Mouse (Mus musculus) mature B cell (primary cell): ENCODE results near the gene Nos1.

Experiments
- in situ Hi-C: fragments of 300-500 bp; cut with MboI; formaldehyde crosslinking; loops from 2 replicates; pipeline ENCODE4 v1.14.3; 2019

Nos1 gene

DNA sequence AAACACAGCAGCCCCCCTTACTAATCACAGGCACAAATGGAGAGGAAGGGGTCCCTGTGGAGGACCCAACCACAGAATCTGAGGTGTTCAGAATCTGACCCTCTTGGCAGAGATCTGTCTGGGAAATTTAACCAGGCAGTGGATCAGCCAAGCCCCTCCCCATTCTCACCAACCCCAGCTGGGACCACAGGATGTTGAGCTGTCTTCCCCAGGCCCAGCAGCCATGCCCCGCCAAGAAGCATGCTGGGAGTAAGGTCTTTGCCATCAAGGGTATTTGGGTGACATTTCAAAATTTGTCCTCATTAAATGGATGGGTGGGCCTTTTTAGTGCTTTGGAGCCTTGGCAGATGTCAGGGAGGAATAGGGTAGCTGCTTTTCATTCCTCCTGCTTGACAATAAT lies 173.6 kb downstream of the Nos1 start:
- in situ Hi-C loops = no loop called here

DNA sequence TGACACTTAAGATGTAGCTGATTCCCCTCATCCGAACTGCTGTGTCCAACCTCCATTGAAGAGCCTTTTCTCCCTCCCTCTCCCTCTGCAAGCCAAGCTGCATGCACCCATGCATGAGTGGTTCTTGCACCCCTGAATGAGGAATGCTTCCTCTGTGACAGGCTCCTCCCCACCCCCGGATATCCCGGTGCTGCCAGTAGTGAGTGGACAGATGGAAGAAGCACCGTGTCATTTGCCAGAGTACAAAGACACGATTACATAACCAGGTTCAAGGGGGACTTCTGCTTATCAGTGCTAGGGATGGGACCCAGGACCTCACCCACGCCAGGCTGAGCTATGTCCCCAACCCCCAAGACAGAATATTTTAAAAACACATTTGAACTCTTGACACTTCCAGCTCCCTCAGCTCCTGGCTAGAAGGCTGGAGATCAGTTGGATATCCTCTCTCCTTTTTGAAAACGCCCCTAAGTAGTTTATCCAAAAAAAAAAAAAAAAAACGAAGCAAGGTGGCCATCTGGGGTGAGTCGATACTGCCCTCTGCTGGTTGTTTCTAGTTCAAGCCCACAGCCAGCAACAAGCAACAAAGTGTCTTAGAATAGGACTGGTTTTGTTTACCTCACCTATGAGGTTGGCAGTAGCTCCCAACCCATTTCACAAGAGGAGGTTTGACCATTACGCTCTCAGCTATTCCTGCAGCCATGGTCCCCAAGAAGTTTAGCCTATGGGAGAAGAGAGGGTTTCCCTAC lies 175.0 kb downstream of the Nos1 start:
- in situ Hi-C loops = no loop called here

DNA sequence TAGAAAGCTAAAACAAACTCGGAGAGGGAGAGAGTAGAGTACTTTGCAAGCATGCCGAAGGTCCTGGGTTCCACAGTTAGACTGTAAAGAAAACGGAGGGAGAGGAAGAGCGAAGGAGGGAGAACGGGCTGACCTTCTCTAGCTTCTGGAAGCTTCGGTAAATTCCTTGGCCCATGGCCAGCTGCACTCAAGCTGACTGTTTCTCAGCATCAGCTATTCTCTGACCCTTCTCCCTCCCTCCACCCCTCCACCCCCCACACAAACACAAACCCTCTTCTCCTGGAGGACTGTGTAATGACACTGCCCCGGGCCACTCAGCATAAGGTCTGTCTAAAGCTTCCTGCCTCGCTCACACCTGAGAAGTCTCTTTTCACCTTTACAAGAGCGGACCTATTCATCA lies 183.9 kb downstream of the Nos1 start:
- in situ Hi-C loops = no loop called here

DNA sequence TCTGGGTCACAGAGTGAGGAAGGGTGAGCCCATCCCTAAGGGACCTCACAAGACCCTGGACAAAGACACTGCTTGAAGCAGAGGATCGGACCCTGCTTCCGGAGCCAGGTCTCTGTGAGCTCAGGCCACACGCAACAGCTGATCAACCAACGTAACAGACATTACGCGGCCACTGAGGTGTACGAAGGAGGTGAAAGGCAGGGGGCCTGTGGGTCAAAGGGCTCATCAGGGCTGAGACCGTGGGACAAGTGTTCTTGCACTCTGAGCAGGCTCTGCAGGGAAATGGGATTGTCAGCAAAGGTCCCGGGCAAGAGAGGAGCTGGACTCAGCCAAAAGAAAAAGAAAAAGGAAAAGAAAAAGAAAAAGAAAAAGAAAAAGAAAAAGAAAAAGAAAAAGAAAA lies 186.1 kb downstream of the Nos1 start:
- in situ Hi-C loops = no loop called here

DNA sequence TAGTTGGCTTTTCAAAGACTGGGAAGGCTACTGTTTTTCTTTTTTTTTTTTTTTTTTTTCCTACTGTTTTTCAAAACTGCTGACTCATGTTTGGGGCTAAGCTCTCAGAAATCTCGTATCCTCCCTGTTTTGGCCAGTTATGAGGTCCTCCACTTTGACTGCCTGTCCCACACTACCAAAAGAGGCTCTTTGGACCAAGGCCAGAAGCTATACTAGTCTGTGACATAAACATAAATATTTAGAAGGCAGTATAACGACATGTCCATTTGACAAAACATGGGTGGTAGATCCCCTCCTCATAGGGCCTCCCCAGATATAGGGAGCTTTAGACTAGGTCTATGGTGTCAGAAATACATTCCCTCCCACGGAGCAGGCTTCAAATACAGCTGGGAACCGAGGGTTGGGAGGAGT lies 186.8 kb downstream of the Nos1 start:
- in situ Hi-C loops = no loop called here

DNA sequence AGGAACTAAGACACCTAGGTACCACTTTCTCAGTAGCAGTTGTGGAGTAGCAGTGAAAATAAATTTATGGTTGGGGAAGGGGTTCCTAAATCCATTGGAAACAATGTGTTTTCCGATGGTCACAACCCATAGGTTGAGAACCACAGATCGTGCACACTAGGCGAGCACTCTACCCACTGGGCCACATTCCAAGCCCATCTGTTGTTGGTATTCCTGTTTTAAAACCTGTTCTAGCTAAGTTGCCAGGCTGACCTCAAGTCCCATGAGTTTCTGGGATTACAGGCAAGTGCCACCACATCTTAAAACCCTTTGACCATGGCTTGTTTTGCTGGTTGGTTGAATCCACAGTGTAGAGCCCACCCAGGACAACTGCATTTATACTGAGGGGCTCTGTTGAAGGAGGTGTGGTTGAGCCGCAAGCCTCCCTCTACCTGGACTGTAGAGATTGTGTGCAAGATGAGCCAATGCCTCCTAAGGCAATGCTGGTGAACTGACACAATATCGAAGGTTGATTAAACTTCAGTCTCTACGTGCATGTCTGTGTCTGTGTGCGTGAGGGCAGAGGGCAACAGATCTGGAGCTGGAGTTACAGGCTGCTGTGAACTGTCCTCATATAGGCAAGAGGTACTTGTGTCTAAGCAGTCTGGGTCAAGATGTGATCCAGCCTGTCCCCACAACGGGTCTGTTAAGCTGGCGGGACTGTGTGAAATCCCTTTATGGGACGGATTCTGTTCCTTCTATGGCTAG lies 189.0 kb downstream of the Nos1 start:
- in situ Hi-C loops = no loop called here

DNA sequence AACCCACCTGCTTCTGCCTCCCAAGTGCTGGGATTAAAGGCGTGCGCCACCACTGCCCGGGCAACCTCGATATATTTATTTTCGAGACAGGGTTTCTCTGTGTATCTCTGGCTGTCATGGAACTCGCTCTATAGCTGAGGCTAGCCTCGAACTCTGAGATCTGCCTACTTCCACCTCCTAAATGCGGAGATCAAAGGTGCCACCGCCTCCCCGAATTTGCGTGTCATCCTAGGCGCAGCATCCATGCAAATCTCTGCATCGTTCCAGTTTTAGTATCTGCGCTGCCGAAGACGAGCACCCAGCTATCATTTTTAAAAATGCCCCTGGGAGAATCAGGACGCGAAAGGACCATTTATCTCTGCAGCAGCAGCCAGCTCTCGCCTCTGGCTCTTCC lies 195.4 kb downstream of the Nos1 start:
- in situ Hi-C loops = no loop called here

DNA sequence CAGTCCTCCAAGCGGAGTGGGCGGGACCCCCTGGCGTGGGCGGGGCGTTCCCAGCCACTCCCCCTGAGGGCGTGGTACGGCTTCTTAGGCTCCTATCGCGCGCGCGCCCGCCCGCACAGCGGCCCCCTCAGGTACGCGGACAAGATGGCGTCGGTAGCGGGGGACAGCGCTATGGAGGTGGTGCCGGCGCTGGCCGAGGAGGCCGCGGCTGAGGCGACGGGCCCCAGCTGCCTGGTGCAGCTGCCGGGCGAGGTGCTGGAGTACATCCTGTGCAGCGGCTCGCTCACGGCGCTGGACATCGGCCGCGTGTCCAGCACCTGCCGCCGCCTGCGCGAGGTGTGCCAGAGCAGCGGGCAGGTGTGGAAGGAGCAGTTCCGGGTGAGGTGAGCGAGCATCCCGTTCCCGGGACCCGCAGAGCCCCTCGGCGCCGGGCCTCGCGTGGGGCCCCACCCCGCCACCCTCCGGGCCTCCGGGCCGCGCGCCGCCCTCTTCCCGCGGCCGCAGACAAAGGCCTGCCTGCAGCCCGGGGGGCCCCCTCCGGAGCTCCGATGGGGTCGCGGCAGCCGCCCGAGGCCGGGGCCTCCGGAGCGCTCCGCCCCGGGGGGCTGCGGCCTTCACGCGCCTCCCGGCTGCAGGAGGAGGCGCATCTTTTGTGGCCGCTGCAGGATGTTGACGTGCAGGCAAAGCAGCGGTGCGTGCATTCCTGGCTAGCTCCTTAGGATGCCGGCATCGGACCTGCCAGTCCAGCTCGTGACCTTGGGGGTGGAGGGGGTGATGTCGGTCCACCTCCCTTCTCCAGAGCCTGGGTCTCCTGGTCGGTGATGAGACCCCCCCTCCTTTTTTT lies 196.0 kb downstream of the Nos1 start, which contains the start of gene Fbxo21:
Gene Fbxo21 (plus strand): TSS at position 74 of the 844 bp plus-strand sequence.
- in situ Hi-C loops = no loop called here

DNA sequence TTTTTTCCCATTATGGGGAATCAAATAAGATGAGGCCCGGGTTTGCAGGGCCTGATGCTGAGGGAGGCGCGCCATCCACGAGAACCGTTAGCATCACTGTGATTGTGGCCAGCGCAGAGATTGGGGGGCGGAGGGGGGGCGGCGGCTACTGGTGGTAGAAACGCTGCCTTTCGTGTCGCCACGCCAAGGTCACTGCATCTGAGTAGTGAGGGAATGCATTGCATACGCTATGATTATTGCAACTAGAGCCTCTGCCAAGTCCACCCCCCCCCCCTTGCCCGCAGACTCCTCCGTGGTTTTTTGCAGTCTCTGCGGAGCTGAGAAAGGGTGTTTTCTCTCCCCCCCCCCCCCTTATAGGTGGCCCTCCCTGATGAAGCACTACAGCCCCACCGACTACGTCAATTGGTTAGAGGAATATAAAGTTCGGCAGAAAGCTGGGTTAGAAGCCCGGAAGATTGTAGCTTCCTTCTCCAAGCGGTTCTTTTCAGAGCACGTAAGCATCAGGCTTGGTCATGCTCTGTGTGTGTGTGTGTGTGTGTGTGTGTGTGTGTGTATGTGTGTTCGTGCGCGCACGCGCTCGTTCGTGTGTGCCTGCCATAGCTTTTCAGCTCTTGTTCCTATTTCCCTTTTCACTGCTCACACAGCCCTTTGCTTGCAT lies 196.8 kb downstream of the Nos1 start:
- in situ Hi-C loops = no loop called here

DNA sequence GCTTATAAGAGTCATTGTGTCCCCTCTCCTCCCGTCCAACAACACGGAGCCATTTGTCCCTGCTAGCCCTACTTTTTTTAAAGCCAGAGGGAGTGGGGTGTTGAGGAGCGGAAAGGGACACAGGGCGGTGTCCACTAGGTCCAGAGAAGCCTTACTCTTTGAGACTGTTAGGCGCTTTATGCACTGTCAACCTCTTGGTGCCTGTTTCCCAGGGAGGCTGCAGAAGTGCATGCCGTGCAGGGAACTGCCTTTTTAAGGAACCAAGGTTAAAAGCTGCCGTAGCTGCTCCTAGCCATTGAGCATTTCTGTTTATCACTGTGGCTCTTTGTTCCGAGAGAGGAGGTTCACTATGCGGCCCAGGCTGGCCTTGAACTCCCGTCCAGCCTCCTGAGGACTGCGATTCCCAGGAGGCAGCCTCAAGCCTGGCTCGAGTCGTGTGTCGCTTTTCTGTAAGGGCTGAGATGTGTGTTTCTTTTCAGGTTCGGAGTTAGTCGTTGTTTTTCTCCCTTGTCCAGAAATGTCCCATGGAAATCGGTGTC lies 197.4 kb downstream of the Nos1 start:
- in situ Hi-C loops = no loop called here

DNA sequence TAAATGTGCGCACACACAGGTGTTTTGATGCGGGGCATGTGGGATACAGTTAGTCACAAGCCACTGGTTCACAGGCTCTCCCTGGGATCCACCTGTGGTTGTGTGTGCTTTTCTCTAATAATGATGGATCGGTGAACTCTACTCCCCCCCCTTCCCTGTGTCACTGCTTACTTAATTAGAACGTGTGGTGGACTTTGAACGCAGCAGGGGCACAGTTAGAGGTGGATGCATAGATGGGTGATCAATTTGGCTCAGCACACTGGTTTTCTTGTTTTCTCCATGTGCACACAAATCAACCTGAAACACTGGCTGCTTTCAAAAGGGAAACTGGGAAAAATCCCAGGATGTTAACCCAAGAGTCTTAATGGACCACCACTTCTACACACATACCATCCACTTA lies 198.2 kb downstream of the Nos1 start:
- in situ Hi-C loops = no loop called here

DNA sequence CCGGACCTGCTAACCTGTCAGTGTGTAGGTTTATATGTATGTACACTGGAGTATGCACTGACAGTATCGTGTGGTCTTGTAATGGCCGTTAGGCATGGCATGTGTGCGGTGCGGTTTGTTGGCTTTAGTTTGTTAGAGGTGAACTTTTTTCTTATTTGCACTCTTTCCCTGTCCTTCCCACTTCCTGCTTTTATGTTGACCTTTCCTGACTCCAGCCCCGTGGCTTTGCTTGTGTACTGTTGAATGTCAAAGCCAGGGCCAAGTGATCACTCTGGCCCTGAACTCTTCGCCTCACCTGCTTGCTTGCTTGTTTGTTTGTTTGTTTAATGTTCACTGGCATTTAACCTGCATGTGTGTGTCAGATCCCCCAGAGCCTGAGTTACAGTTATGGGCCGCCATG lies 200.1 kb downstream of the Nos1 start:
- in situ Hi-C loops = no loop called here

DNA sequence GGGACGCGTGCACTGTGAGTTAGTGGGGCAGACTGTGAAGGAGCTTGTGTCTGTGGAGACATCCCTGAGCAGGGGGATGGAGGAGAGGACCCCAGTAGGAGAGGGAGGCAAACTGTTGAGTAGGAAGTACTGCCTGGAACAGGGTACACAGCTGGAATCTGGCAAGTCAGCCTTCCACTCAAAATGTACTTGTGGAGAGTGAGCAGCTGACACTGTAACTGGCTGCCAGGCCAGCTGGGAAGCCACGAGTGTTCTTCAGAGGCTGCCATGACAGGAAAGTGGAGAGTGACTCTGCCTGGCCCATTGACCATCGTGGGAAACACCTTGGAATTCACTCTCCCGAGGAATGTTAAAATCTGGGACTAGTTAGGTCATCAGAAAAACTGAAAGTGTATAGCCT lies 201.1 kb downstream of the Nos1 start:
- in situ Hi-C loops = no loop called here

DNA sequence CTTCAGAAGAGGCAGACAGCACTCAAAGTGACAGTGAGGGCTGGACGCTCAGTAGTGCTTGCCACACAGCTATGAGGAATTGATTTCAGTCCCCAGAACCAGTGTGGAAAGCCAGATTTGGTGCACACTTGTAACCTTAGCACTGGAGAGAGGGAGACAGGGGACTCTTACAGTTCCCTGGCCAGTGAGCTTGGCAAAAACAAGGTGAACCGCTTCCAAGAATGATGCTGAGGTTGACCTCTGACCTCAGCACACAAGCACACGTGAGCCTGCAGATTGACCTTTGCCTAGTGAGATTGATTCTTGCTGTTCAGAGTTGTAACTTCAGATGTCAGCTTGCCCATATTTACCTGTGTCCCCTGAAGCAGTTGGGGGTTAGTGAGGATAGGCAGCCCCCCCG lies 205.5 kb downstream of the Nos1 start:
- in situ Hi-C loops = no loop called here

DNA sequence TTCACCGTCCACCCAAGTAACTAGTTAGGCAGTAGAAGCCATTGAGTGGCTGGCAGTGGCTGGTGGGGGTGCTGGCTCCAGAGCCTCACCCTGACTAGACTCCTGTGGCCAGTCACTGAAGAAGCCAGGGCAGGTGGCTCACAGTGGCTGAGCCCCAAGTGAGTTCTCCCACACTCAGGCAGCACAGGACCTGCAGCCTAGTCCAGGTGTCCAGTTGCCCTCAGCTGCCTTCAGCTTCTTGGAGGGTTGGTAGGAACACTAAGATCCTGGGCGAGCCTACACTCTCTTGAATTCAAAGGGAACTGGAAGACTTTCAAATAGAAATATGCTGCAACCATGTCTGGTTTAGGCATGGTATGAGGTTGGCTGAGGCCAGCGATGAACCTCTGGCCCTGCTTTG lies 207.1 kb downstream of the Nos1 start:
- in situ Hi-C loops = no loop called here

DNA sequence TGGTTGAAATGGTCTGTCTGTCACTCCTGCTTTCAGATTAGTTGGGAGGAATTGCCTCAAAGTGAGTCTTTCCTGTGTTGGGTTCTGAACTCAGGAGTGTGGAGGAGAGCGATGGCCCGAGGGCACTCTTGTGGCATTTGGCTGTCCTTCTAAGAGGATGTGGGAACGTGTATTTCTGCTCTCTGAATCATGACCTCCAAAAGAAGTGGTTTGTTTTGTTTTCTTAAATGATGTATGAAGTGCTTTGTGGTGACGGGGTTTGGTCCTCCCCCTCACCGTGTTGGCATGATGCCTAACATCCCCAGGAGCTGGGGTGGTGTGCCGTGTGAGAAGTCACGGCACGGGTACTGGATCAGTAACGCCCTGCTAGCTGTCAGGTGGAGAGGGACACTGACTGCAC lies 207.5 kb downstream of the Nos1 start:
- in situ Hi-C loops = no loop called here

DNA sequence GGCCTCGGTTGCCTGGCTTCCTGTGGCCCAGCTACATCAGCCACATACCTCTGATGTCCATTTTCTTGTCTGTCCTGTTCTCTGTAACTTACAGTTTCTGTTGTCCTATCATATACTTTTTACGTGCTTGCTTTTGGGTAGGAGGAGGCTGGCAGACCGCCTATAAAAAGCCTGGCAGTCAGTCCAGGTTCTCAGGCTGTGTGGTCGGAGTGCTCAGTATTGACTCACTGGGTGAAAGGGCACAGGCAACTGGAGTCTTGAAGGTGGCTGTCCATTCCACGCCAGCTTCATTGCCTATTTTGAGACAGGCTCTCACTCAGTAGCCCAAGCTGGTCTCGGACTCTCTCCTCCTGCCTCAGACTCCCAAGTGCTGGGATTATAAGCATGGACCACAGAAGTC lies 208.9 kb downstream of the Nos1 start:
- in situ Hi-C loops = no loop called here

DNA sequence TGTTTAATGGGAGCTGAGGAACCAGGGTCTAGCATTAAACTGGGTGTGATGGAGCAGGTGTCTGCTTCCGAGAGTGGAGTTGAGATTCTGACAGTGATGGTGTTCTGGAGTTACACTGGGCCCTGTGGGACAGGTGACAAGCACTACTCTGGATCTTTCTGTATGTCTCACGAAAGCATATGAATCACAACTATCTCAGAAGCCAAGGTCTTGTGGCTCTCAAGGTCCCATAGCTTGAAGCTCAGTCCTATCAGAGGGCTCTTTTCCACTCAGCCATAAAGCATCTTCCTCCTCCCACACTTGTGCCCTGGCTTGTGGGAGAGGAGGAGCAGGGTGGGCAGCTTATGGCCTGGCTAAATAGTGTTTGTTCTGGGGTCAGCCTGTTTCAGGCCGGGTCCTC lies 210.1 kb downstream of the Nos1 start:
- in situ Hi-C loops = no loop called here

DNA sequence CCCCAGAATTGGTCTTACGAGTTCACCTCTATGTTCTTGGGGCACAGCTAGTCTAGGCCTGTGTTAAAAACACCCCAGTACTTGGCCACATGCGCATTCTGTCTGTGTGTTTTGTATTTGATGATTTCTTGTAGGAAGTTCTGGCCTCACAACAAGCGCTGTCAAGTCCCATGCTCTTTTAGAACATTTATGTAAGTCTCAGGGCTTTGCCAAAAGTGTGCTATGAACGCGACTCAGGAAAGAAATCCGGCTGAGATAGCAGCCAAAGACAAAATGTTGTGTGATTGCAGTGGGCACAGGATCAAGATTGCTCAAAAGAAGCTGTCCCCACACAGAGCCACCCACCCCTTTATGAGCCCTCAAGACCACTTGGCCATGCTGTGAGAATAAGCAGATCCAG lies 212.7 kb downstream of the Nos1 start:
- in situ Hi-C loops = no loop called here

DNA sequence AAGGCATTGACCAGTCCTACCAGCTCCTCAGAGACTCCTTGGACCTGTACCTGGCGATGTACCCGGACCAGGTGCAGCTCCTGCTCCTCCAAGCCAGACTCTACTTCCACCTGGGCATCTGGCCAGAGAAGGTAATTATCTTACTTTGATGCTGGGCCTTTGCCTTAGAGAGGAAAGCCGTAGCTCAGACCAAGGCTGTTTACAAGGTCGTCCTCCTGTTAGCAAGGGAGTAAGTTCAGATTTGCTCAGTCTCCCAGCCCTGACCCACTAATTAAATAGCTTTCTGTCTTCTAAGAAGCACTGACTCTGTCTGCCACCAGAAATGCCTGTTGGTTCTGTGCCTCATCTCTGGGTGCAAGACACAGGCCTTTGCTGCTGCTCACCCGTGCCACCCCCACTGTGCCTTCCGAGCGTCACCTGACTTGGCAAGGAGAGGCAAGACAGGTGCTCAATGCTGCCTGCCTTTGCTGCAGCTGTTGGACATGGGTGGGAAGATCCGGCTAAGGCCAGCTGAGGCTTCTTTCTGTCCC lies 214.6 kb downstream of the Nos1 start:
- in situ Hi-C loops = no loop called here

DNA sequence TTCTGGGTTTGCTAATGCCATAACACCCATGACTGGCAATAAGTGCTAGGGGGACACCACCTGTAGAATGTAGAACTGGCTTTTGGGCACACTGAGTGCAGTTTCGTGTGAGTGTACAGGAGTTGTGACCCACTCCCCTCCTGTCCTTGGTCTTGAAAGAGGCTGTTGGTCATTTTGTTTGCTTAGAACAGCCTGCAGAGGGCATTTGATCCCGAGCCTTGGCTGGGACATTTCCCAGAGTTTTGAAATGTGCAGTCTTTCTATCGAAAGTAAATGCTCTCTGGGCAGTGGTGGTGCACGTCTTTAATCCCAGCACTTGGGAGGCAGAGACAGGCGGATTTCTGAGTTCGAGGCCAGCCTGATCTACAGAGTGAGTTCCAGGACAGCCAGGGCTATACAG lies 215.1 kb downstream of the Nos1 start:
- in situ Hi-C loops = no loop called here

DNA sequence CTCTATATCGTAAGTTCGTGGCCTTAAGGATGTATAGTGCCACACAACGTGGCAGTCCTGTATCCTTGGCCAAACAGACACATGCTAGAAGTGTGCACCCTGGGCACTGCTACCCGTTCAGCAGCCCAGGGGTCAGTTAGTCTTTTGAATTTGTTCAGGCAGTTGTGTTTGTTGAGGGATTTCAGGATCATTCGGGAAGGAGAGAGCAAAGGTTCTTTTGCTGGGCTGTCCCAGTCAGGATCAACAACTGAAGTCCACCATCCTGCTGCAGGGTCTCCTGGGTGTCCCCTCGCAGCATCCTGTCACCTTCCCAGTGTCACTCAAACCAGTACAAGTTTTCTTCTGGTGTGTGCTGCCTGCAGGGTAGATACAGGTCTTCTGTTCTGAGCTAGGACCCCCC lies 215.7 kb downstream of the Nos1 start:
- in situ Hi-C loops = no loop called here
